Mouse (Mus musculus) heart, postnatal 25 days (tissue): ENCODE measurements around the gene Arg2. TPM values are rescaled to one million over a fixed set of nuclear protein-coding genes. Genes with fewer than 3 reads are reported as not detected.
"Not testable (repeated sequence)": the region's sequence is repeated elsewhere in the genome, so short reads cannot be mapped to it uniquely, and the experiment has no call there.

Experiments
- DNase-seq: peaks from one replicate; pipeline ENCODE4 v3.0.0; 2022; ENCODE audit warnings: low spot score
- intact Hi-C: fragments of 180-260 bp; cut with DNase I; formaldehyde crosslinking; loops from one replicate; pipeline ENCODE4 v1.15.1; 2025
- total RNA-seq, 2 experiments: library from RNA; stranded (reverse); gene quantifications; 2 replicates each; pipeline ENCODE4 v1.2.3; 2021

Gene Arg2
- total RNA-seq, 2 experiments from 2014 or later = not detected

- no peak for DNase-seq
- intact Hi-C loops = no loop called here
These were observed 38.6 kb downstream of the Arg2 start for GRCm38 (mm10) chr12:79169173-79169572.

DNA sequence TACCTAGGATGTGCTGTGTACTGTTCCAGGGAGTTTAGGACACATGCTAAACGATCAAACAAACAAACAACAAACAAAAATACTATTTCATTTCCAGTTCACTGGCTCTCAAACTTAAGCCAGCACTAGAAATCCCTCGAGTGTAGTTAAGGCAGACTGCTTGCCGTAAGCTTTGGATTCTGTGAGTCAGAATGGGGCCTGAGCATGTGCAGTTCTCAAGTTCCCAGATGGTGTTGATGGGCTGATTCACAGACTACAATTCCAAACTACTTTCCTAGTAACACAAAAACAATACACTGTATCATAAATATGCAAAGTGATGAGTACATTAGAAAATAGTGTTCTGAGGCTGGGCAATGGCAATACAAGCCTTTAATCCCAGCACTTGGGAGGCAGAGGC lies 39.8 kb downstream of the Arg2 start:
- intact Hi-C loops = loop anchor here (10.0 kb wide), 1 partner anchor 156 kb away; no protein-coding TSS in a partner anchor

GRCm38 (mm10) chr12:79171269-79171995 lies 40.9 kb downstream of the Arg2 start:
- DNase-seq = no peak
- intact Hi-C loops = loop anchor here (10.0 kb wide), 1 partner anchor 157 kb away; no protein-coding TSS in a partner anchor

More for the DNA sequence above, 39.8 kb downstream of the Arg2 start:
- DNase-seq = no peak

DNA sequence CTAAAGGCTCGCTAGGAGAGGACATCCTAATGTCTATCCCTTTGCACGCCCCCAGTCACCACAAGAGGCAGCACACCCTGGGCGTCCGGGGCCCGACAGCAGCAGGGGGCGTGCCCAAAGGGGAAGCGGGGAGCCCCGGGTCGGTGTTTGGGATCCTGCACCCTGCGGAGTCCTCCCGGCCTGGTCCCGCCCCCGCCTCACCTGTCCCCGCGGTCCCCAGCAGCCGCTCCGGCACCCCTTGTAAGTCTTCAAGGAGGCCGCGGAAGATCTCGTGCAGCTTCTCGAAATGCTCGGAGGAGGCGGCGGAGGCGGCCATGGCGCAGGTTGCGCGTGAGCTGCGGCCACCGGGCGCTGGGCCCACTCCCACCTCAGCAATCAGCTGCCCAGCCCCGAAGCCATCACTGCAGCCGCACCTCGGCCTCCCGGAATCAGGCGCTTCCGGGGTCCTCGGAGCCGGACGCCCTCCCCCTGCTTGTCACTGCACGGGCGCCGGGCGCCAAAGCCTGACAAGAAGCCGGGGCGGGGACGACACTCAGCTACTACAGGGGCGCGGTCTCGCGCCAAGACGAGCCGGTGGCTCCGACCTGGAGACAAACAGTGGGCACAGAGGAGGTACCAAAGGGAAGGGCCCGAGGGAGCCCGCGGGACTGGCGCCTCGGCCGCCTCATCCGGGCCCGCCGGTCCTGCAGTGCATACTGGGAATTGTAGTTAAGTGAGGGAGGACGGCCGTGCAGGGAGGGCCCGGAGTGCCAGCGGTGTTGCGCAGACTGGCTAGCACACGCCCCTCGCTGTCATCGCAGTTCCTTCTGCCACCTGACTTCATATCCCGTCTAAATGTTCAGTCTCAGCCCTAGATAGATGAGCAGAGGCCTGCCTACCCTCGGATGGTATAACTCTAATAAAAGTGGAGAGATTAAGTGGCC lies 41.7 kb downstream of the Arg2 start, which contains the start of gene Vti1b:
Gene Vti1b (minus strand): TSS at position 649 of the 923 bp plus-strand sequence.
- intact Hi-C loops = loop anchor here (10.0 kb wide), 1 partner anchor 157 kb away; no protein-coding TSS in a partner anchor
- peak; percentile 84 for DNase-seq

GRCm38 (mm10) chr12:79173721-79174120 lies 43.1 kb downstream of the Arg2 start:
- no peak for DNase-seq

DNA sequence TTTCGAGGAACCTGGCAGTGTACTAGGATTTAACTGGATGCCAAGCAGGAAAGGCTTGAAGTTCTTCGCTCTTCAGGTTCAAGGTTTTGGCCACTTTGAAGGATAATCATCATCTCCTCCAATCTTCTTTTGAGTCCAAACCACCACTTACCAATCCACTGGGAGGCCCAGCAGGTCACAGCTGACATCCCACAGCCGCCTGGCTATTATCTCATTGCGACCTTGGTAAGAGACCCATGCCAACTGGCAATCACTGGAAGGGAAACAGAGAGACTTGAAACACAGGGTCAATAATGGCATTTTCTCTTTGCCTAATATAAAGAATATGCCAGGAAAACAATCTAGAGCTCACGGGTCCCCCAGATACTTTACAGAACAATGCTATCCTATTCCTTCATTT lies 45.4 kb downstream of the Arg2 start:
- intact Hi-C loops = loop anchor here (10.0 kb wide), 1 partner anchor 161 kb away; no protein-coding TSS in a partner anchor
- DNase-seq = no peak

More at GRCm38 (mm10) chr12:79173721-79174120, 43.1 kb downstream of the Arg2 start:
- intact Hi-C loops = loop anchor here (10.0 kb wide), 1 partner anchor 159 kb away; no protein-coding TSS in a partner anchor

DNA sequence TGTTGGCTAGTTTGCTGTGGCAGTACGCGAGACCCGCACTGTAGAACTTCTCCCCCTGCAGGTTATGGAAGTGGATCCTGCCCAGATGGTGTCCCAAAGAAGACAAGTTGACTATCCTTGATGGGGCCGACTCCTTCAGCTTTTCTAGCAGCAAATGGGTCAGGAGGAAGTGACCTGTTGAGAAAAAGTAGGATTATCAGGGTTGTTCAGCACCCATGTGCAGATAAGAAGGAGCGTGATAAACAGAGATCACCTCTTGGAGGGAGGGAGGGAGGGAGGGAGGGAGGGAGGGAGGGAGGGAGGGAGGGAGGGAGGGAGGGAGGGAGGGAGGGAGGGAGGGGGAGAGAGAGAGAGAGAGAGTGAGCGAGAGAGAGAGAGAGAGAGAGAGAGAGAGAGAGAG lies 54.6 kb downstream of the Arg2 start:
- intact Hi-C loops, DNase-seq: not testable (repeated sequence)

DNA sequence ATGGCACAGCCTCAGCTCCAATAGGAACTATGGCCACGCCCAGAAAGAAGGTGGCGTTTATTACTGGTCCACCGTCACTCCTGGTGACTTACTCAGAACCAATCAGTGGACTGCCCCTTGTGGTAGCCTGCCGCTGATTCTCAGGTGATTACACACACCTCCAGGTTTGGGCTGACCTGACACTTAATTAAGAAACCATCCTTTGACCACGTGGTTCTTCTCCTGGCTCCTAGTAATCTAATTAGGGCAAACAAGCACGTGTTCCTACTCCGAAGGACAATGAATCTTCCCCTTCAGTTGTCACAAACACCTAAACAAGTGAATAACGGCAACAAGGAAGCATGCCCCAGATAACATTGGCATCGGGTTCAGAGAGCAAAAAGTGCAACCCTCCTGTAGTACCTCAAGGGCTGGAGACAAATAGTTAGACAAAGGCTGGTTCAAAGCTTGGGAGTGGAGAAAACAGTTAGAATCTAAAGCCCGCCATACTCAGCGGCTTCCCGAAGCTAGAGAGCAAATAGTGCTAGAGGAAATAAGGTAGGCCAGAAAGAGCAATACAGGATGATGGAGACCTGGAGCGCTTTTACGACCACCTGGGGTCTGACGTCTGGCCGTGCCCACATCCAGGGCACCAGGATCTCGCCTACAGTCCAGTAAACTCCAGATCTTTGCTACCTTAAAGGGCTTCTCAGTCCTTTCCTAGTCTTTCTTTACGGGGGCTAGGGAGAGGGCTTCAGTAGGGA lies 60.5 kb downstream of the Arg2 start:
- no peak for DNase-seq
- intact Hi-C loops = loop anchor here (5.0 kb wide), 1 partner anchor 71 kb away; no protein-coding TSS in a partner anchor

DNA sequence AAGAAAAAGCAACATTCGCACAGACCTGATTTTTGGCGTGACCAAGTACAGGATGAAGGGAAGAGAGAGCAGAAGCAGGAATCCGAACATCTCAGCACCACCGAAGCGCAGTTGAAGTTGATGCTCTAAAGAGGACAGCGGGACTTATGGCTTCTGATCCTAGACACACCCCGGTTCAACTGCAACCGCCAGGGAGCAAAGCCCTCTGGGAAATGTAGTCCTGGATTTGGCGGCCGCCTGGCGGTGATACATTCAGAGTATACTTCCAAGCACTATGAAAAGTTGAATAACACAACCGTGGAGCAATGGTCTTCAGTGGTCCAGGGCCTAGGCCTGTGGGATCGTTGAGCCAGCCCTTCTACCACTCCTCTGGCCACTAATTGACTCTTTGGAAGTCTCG lies 61.1 kb downstream of the Arg2 start:
- peak; percentile 50 for DNase-seq
- intact Hi-C loops = loop anchor here (5.0 kb wide), 1 partner anchor 71 kb away; no protein-coding TSS in a partner anchor

- DNase-seq = no peak
- intact Hi-C loops = loop anchor here (5.0 kb wide), 1 partner anchor 70 kb away; no protein-coding TSS in a partner anchor
These were observed 61.6 kb downstream of the Arg2 start, which contains the start of gene Rdh11 for GRCm38 (mm10) chr12:79192193-79192592. Rdh11 (minus strand) TSS chr12:79192293.

GRCm38 (mm10) chr12:79193441-79193840 lies 62.9 kb downstream of the Arg2 start:
- intact Hi-C loops = loop anchor here (5.0 kb wide), 1 partner anchor 69 kb away; no protein-coding TSS in a partner anchor
- no peak for DNase-seq

GRCm38 (mm10) chr12:79197105-79197504 lies 66.5 kb downstream of the Arg2 start:
- DNase-seq = no peak
- intact Hi-C loops = no loop called here

DNA sequence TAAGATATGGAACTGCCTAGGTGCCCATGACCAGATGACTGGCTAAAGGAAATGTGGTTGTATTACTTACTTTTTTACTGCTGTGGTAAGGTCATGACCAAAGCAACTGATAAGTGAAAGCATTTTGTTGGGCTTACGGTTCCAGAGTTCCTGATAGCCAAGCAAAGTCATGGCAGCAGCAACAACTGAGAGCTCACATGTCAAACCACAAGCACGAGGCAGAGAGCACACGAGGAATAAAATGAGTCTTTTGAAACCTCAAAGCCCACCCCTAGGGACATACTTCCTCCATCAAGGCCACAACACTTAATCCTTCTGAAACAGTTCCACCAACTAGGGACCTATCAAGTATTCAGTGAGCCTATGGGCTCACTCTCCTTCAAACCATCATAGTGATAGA lies 71.3 kb downstream of the Arg2 start:
- no peak for DNase-seq
- intact Hi-C loops = no loop called here

Other genes with a start within 250 kb of the Arg2 start
- gene Plek2, start 223.8 kb upstream of the Arg2 start, total RNA-seq = under 1 TPM; 0.28 to 0.47 TPM
- gene Tmem229b, start 123.2 kb upstream of the Arg2 start, total RNA-seq = 1 to 10 TPM; 3.8 to 5.0 TPM
- gene Plekhh1, start 101.6 kb upstream of the Arg2 start, total RNA-seq = 1 to 10 TPM; 2.6 to 3.6 TPM
- 1 to 10 TPM; 3.8 to 4.0 TPM for gene Pigh, start 41.1 kb upstream of the Arg2 start, total RNA-seq
- gene Vti1b, start 41.9 kb downstream of the Arg2 start, total RNA-seq = 10 to 100 TPM; 73.5 to 80.3 TPM
- 1 to 10 TPM; 2.3 to 3.1 TPM for gene Rdh11, start 61.5 kb downstream of the Arg2 start, total RNA-seq
- gene Rdh12, start 78.1 kb downstream of the Arg2 start, total RNA-seq = under 1 TPM in 1 of 2 experiments, not detected in 1; 0.86 TPM
- 10 to 100 TPM; 15.8 to 16.7 TPM for gene Zfyve26, start 165.5 kb downstream of the Arg2 start, total RNA-seq
- under 1 TPM; 0.68 to 0.84 TPM for gene Rad51b, start 166.5 kb downstream of the Arg2 start, total RNA-seq